Mouse (Mus musculus) lung, embryonic 14.5 days (tissue): ENCODE data around the gene Cers6. TPM values are rescaled to one million over a fixed set of nuclear protein-coding genes. Genes with fewer than 3 reads are reported as not detected.

Experiments used
- ATAC-seq: fragments of 200-750 bp; cut with Nextera tagmentation; 2 replicates; pipeline ENCODE4 v1.8.0; 2017; ENCODE audit warnings: mild to moderate bottlenecking, moderate TSS enrichment, moderate library complexity; ENCODE audit not compliant: insufficient read depth
- DNase-seq: peaks from one replicate; pipeline ENCODE4 v3.0.0-alpha.2; 2015
- H3K27ac ChIP-seq: fragments of 300-500 bp; sonication (generic); 2 replicates; pipeline ENCODE4 v1.5.1; 2014; ENCODE audit warnings: low read depth, mild to moderate bottlenecking, moderate library complexity
- H3K27me3 ChIP-seq: fragments of 300-500 bp; sonication (generic); 2 replicates; pipeline ENCODE4 v1.6.1; 2014; ENCODE audit warnings: low read length, control low read depth; ENCODE audit not compliant: insufficient read depth
- H3K36me3 ChIP-seq: fragments of 300-500 bp; sonication (generic); 2 replicates; pipeline ENCODE4 v1.6.1; 2014; ENCODE audit warnings: control low read depth; ENCODE audit not compliant: insufficient read depth
- H3K4me1 ChIP-seq: fragments of 300-500 bp; sonication (generic); 2 replicates; pipeline ENCODE4 v1.6.1; 2014; ENCODE audit warnings: antibody characterized with exemption, control low read depth; ENCODE audit not compliant: insufficient read depth
- H3K4me2 ChIP-seq: fragments of 300-500 bp; sonication (generic); 2 replicates; pipeline ENCODE4 v1.6.1; 2014; ENCODE audit warnings: mild to moderate bottlenecking
- H3K4me3 ChIP-seq: fragments of 300-500 bp; sonication (generic); 2 replicates; pipeline ENCODE4 v1.5.1; 2014; ENCODE audit warnings: low read depth, low read length
- H3K9ac ChIP-seq: fragments of 300-500 bp; sonication (generic); 2 replicates; pipeline ENCODE4 v1.6.1; 2014
- H3K9me3 ChIP-seq: fragments of 300-500 bp; sonication (generic); 2 replicates; pipeline ENCODE4 v1.6.1; 2016; ENCODE audit warnings: low read depth, low read length, control low read depth
- CTCF ChIP-seq: IDR thresholded peaks from 2 replicates; pipeline ENCODE4 v1.5.1; 2016; ENCODE audit warnings: antibody characterized with exemption, low read depth
- WGBS: fragments of 180-500 bp; shearing (Covaris S2); extraction: QIAGEN DNeasy Blood & Tissue Kit; methylation state at CpG from one replicate; pipeline ENCODE4 v1.1.7; 2014; 5-methylcytosine and 5-hydroxymethylcytosine counted together
- polyA plus RNA-seq: library from polyadenylated mRNA; unstranded; fragments of >200 nt; fragmentation: Nextera tagmentation; extraction: Ambion mirVana; gene quantifications from 2 replicates; pipeline ENCODE4 v1.2.1, GENCODE M21; 2014

The Cers6 gene
- polyA plus RNA-seq, 1 experiment from 2014 or later = 26.2 TPM

- H3K9me3 ChIP-seq = no peaks in the 10 kb centered on the region
- 81% methylated on average over 2 of the region's 2 CpGs for WGBS
Observed at GRCm38 (mm10) chr2:68953688-68954087, 92.4 kb downstream of the Cers6 start.

GRCm38 (mm10) chr2:68955496-68955895, 94.3 kb downstream of the Cers6 start:
- WGBS = 92% methylated on average over 2 of the region's 2 CpGs
- Histone ChIP-seq H3K4me3 (no peak overlapping the region), H3K4me1 (no peaks in the 10 kb centered on the region), H3K36me3 (no peaks in the 10 kb centered on the region), H3K9ac (no peak overlapping the region), H3K9me3 (no peaks in the 10 kb centered on the region), H3K27ac (no peak overlapping the region), H3K4me2 (no peak overlapping the region), H3K27me3 (no peaks in the 10 kb centered on the region)
- DNase-seq (no peak), ATAC-seq (no peak)
- TF ChIP-seq CTCF = no peak

More at GRCm38 (mm10) chr2:68953688-68954087, 92.4 kb downstream of the Cers6 start:
- no peaks in the 10 kb centered on the region for H3K36me3 ChIP-seq
- H3K4me2 ChIP-seq = no peak overlapping the region
- ATAC-seq (no peak), DNase-seq (no peak)
- no peak overlapping the region for H3K9ac ChIP-seq
- no peaks in the 10 kb centered on the region for H3K4me1 ChIP-seq
- H3K27ac ChIP-seq = no peak overlapping the region
- H3K27me3 ChIP-seq = no peaks in the 10 kb centered on the region
- no peak for TF ChIP-seq CTCF
- H3K4me3 ChIP-seq = no peak overlapping the region

GRCm38 (mm10) chr2:68956146-68956545, 94.9 kb downstream of the Cers6 start:
- no peak overlapping the region for H3K4me2 ChIP-seq
- H3K27me3 ChIP-seq = no peaks in the 10 kb centered on the region
- no peak overlapping the region for H3K4me3 ChIP-seq
- WGBS = 89% methylated on average over 3 of the region's 3 CpGs
- no peaks in the 10 kb centered on the region for H3K36me3 ChIP-seq
- ATAC-seq (no peak), DNase-seq (no peak)
- no peak for TF ChIP-seq CTCF
- H3K4me1 ChIP-seq = no peaks in the 10 kb centered on the region
- H3K9me3 ChIP-seq = no peaks in the 10 kb centered on the region
- H3K27ac ChIP-seq = no peak overlapping the region
- H3K9ac ChIP-seq = no peak overlapping the region

- Histone ChIP-seq H3K4me2 (no peak overlapping the region), H3K27ac (no peak overlapping the region), H3K4me1 (no peaks in the 10 kb centered on the region), H3K9ac (no peak overlapping the region), H3K36me3 (no peaks in the 10 kb centered on the region), H3K27me3 (no peaks in the 10 kb centered on the region), H3K4me3 (no peak overlapping the region), H3K9me3 (no peaks in the 10 kb centered on the region)
- no peak for TF ChIP-seq CTCF
- DNase-seq = no peak
- 71% methylated on average over 7 of the region's 7 CpGs for WGBS
- ATAC-seq = no peak
Observed at GRCm38 (mm10) chr2:68957831-68958230, 96.6 kb downstream of the Cers6 start.

GRCm38 (mm10) chr2:68959573-68959972, 98.3 kb downstream of the Cers6 start:
- Histone ChIP-seq H3K9me3 (no peaks in the 10 kb centered on the region), H3K4me3 (no peak overlapping the region), H3K4me2 (no peak overlapping the region), H3K4me1 (no peaks in the 10 kb centered on the region), H3K27me3 (no peaks in the 10 kb centered on the region), H3K36me3 (no peaks in the 10 kb centered on the region), H3K9ac (no peak overlapping the region), H3K27ac (no peak overlapping the region)
- WGBS = 89% methylated on average over 4 of the region's 4 CpGs
- TF ChIP-seq CTCF = no peak
- ATAC-seq (no peak), DNase-seq (no peak)

GRCm38 (mm10) chr2:68960060-68960459, 98.8 kb downstream of the Cers6 start:
- DNase-seq (no peak), ATAC-seq (no peak)
- TF ChIP-seq CTCF = no peak
- 76% methylated on average over 5 of the region's 5 CpGs for WGBS
- Histone ChIP-seq H3K4me1 (no peaks in the 10 kb centered on the region), H3K4me3 (no peak overlapping the region), H3K27ac (no peak overlapping the region), H3K27me3 (no peaks in the 10 kb centered on the region), H3K36me3 (no peaks in the 10 kb centered on the region), H3K4me2 (no peak overlapping the region), H3K9ac (no peak overlapping the region), H3K9me3 (no peaks in the 10 kb centered on the region)

- H3K27ac ChIP-seq = no peak overlapping the region
- H3K27me3 ChIP-seq = no peaks in the 10 kb centered on the region
- 88% methylated on average over 10 of the region's 10 CpGs for WGBS
- ATAC-seq (no peak), DNase-seq (no peak)
- TF ChIP-seq CTCF = no peak
- H3K36me3 ChIP-seq = no peaks in the 10 kb centered on the region
- no peak overlapping the region for H3K4me3 ChIP-seq
- H3K9me3 ChIP-seq = no peaks in the 10 kb centered on the region
- no peak overlapping the region for H3K9ac ChIP-seq
- no peaks in the 10 kb centered on the region for H3K4me1 ChIP-seq
- H3K4me2 ChIP-seq = no peak overlapping the region
Observed at GRCm38 (mm10) chr2:68960620-68961019, 99.4 kb downstream of the Cers6 start.

GRCm38 (mm10) chr2:68966360-68966759, 105.1 kb downstream of the Cers6 start:
- Histone ChIP-seq H3K4me2 (no peak overlapping the region), H3K9me3 (peaks cover 9% of the 10 kb centered on the region), H3K27ac (no peak overlapping the region), H3K9ac (no peak overlapping the region), H3K4me1 (no peaks in the 10 kb centered on the region), H3K27me3 (no peaks in the 10 kb centered on the region), H3K36me3 (no peaks in the 10 kb centered on the region), H3K4me3 (no peak overlapping the region)
- no peak for TF ChIP-seq CTCF
- no peak for DNase-seq
- no peak for ATAC-seq
- WGBS = 64% methylated on average over 1 of the region's 1 CpGs
